Mouse (Mus musculus): Measurements from ENCODE around the gene Rassf5. TPM values are rescaled to one million over a fixed set of nuclear protein-coding genes. Genes with fewer than 3 reads are reported as not detected.

The Rassf5 gene
- polyA plus RNA-seq (2015; fragmentation: Nextera tagmentation; extraction: Ambion mirVana): 7.0 and 7.1 TPM in 2 replicates

DNA sequence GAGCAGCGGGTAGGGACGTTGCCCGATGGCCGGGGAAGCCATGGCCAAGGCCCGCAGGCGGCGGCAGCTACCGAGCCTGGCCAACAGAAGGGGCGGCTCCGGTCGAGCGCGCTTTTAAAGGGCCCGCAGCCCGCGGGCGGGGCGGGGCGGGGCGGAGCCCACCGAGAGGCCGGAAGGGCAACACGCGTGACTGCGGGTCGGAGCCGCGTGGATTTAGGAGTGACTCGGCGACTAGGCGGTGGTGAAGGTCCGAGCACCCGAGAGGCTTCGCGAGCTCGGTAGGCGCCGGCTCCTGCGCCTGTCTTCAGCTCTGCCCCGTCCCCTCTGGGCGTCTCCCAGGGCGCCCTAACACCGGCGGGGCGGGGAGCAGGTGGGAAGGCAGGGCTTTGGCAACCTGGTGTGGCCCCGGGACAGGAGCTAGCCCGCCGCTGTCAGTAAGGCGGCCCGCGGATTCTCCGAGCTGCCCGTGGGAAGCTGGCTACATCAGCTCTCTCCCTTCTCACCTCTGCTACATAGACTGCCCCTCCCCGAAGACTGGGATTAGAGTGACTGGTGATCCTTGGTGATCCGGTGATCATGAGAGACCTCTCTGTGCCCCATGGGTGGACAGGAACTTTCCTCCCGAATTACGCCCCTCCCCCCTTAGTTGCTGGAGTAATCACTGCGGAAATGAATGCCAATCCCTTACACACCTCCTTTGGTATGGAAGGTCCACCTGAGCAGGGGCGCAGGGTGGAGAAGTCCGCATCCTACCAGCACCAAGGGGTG is at the start of gene Rassf5:
Rassf5 (minus strand) TSS at position 170 of the 768 bp plus-strand sequence.
- ATAC-seq (ENCODE audit: insufficient read depth, low FRiP score): peak; percentile 72
- H3K4me2 ChIP-seq (ENCODE audit: low read depth, low read length): peak within 1 kb of the TSS; percentile 97
- H3K4me3 ChIP-seq (replicated peaks; ENCODE audit: low read length): peak within 1 kb of the TSS; percentile 75
- under 1% methylated on average over 59 of the region's 60 CpGs for WGBS
- H3K27me3 ChIP-seq (ENCODE audit: control insufficient read depth, insufficient read depth, low read length): 0 out of 2 replicates have a peak, but pooled peaks cover 9% of the 10 kb centered on the region
- H3K36me3 ChIP-seq (ENCODE audit: control insufficient read depth, insufficient read depth, low read length): no peaks in the 10 kb centered on the region
- H3K9ac ChIP-seq (ENCODE audit: low read length): peak within 1 kb of the TSS; percentile 85
- H3K4me1 ChIP-seq (ENCODE audit: control insufficient read depth, insufficient read depth, low read length): peaks cover 23% of the 10 kb centered on the region
- 0 out of 2 replicates have a peak within 1 kb of the TSS, but pooled peaks have one; percentile 30 for H3K27ac ChIP-seq (ENCODE audit: low read length)
- no peaks in the 10 kb centered on the region for H3K9me3 ChIP-seq (replicated peaks; ENCODE audit: control insufficient read depth, low read length)

DNA sequence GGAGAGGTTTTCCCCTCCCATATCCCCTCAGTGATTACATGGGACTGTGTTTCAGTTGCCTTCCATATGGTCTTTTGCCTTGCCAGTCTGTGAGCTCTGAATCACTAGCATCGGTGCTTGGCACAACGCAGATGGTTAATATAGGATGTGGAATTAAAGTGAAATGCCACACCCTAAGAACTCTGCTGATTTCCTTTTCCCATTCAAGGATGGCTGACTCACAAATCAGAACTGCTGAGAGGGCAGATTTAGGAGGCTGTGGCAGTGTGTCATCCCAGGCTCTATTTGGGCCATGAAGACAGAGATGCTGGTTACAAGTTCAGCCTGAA is 48.8 kb upstream of the Rassf5 start:
- Histone ChIP-seq H3K4me2 (ENCODE audit: low read depth, low read length) (no peak overlapping the region), H3K9me3 (replicated peaks; ENCODE audit: control insufficient read depth, low read length) (no peaks in the 10 kb centered on the region), H3K9ac (ENCODE audit: low read length) (no peak overlapping the region), H3K4me3 (replicated peaks; ENCODE audit: low read length) (no peak overlapping the region), H3K27me3 (ENCODE audit: control insufficient read depth, insufficient read depth, low read length) (no peaks in the 10 kb centered on the region), H3K27ac (ENCODE audit: low read length) (no peak overlapping the region), H3K36me3 (ENCODE audit: control insufficient read depth, insufficient read depth, low read length) (0 out of 2 replicates have a peak, but pooled peaks cover 5% of the 10 kb centered on the region), H3K4me1 (ENCODE audit: control insufficient read depth, insufficient read depth, low read length) (no peaks in the 10 kb centered on the region)
- WGBS: 94% methylated on average over 2 of the region's 2 CpGs
- ATAC-seq (ENCODE audit: insufficient read depth, low FRiP score): no peak

DNA sequence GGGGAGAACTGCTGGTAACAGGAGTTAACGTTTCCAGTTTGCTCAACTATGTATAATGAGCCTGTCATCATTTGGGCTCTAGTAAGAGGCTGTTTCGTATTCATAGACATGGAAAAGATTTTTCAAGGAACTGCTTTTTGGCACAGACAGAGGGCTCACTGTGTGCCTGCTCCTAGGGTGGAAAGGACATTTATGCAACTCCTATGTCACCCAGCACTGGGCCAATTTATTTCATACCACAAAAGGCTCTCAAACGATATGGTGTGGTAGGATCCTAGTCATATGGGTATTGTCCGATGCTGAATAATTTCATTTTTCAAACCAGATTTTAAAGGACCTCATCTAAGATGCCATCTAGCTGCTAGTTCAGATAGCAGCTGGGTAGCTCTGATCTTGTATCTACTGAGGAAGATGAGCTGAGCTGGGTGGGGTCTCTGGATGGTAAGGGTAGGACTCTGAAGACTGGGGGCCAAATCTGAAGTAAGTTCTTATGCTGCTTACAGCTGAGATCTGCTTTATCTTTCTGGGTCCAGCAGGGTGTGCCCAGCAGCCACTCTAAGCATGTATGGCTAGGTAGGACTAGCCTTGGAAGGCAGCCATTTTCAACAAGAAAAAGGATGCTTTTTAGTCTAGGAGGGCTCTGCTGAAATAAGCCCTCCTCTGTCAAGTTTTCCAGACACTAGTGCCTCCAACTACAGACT is 48.3 kb upstream of the Rassf5 start:
- Histone ChIP-seq H3K4me1 (ENCODE audit: control insufficient read depth, insufficient read depth, low read length) (no peaks in the 10 kb centered on the region), H3K9ac (ENCODE audit: low read length) (no peak overlapping the region), H3K4me2 (ENCODE audit: low read depth, low read length) (no peak overlapping the region), H3K27ac (ENCODE audit: low read length) (no peak overlapping the region), H3K4me3 (replicated peaks; ENCODE audit: low read length) (no peak overlapping the region), H3K9me3 (replicated peaks; ENCODE audit: control insufficient read depth, low read length) (no peaks in the 10 kb centered on the region), H3K36me3 (ENCODE audit: control insufficient read depth, insufficient read depth, low read length) (0 out of 2 replicates have a peak, but pooled peaks cover 5% of the 10 kb centered on the region), H3K27me3 (ENCODE audit: control insufficient read depth, insufficient read depth, low read length) (no peaks in the 10 kb centered on the region)
- no peak for ATAC-seq (ENCODE audit: insufficient read depth, low FRiP score)
- WGBS: 80% methylated on average over 4 of the region's 4 CpGs

DNA sequence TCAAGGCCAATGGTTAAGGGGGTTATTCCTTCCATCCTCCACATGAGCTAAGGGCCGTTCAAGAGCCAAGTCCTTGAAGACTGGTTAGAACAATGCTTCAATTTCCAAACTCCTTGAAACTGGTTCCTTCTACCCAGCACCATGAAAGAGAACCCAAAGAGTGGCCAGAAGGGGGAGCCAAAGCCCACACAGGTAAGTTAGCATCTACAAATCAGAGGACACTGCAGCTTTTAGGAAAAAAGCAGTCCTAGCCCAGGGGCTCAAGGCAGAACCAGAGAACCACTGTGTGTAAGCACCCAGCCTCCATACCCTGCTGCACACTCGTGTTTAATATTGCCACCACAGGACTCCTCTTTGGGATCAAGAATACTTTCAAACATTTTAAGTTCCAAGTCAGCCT is 45.6 kb upstream of the Rassf5 start:
- H3K27me3 ChIP-seq (ENCODE audit: control insufficient read depth, insufficient read depth, low read length): no peaks in the 10 kb centered on the region
- H3K9ac ChIP-seq (ENCODE audit: low read length): no peak overlapping the region
- no peak for ATAC-seq (ENCODE audit: insufficient read depth, low FRiP score)
- H3K4me3 ChIP-seq (replicated peaks; ENCODE audit: low read length): no peak overlapping the region
- H3K36me3 ChIP-seq (ENCODE audit: control insufficient read depth, insufficient read depth, low read length): 0 out of 2 replicates have a peak, but pooled peaks cover 5% of the 10 kb centered on the region
- H3K27ac ChIP-seq (ENCODE audit: low read length): no peak overlapping the region
- no peak overlapping the region for H3K4me2 ChIP-seq (ENCODE audit: low read depth, low read length)
- H3K9me3 ChIP-seq (replicated peaks; ENCODE audit: control insufficient read depth, low read length): no peaks in the 10 kb centered on the region
- WGBS: 39% methylated on average over 2 of the region's 2 CpGs
- no peaks in the 10 kb centered on the region for H3K4me1 ChIP-seq (ENCODE audit: control insufficient read depth, insufficient read depth, low read length)

DNA sequence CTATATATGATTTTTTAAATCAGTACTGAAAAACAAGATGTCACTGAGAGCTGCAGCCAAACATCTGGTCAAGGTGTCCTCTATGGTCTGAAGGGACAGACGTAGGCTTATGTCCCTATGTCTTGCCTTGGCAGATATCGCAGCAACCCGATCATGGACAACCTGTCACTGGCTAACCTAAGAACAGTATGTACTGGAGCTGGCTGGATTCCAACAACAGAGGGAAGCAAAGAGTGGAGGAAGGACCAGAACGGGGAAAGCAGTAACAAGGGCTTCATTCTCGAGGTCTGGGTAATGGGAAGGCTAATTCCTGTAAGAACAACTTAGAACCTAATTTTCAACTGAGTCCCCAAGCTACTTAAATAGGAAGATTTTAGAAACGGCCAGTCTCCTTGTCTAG is 43.9 kb upstream of the Rassf5 start:
- Histone ChIP-seq H3K4me3 (replicated peaks; ENCODE audit: low read length) (no peak overlapping the region), H3K27me3 (ENCODE audit: control insufficient read depth, insufficient read depth, low read length) (no peaks in the 10 kb centered on the region), H3K9me3 (replicated peaks; ENCODE audit: control insufficient read depth, low read length) (no peaks in the 10 kb centered on the region), H3K36me3 (ENCODE audit: control insufficient read depth, insufficient read depth, low read length) (0 out of 2 replicates have a peak, but pooled peaks cover 5% of the 10 kb centered on the region), H3K4me1 (ENCODE audit: control insufficient read depth, insufficient read depth, low read length) (no peaks in the 10 kb centered on the region), H3K27ac (ENCODE audit: low read length) (no peak overlapping the region), H3K9ac (ENCODE audit: low read length) (no peak overlapping the region), H3K4me2 (ENCODE audit: low read depth, low read length) (no peak overlapping the region)
- WGBS: 83% methylated on average over 6 of the region's 6 CpGs
- ATAC-seq (ENCODE audit: insufficient read depth, low FRiP score): no peak

DNA sequence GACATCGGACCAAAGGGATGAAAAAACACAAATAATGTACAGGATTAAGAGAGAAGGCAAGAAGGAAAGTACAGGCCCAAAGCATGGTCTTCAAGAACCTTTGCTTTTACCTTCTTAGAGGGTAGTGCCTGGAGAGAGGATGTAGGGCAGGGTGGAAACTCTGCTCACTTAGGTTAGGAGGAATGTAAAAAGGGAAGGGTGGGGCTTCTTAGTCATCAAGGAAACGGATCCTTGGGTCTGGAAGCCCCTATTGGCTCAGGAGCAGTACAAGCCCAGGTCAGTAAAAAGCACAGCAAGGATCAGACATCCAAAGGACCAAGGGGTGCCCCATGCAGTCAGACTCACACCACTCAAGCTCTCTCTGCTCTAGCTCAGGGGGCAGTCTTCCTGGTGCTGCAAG is 42.2 kb upstream of the Rassf5 start:
- no peak overlapping the region for H3K9ac ChIP-seq (ENCODE audit: low read length)
- H3K4me1 ChIP-seq (ENCODE audit: control insufficient read depth, insufficient read depth, low read length): no peaks in the 10 kb centered on the region
- H3K27me3 ChIP-seq (ENCODE audit: control insufficient read depth, insufficient read depth, low read length): no peaks in the 10 kb centered on the region
- H3K9me3 ChIP-seq (replicated peaks; ENCODE audit: control insufficient read depth, low read length): no peaks in the 10 kb centered on the region
- no peak overlapping the region for H3K4me3 ChIP-seq (replicated peaks; ENCODE audit: low read length)
- H3K27ac ChIP-seq (ENCODE audit: low read length): no peak overlapping the region
- no peak overlapping the region for H3K4me2 ChIP-seq (ENCODE audit: low read depth, low read length)
- 0 out of 2 replicates have a peak, but pooled peaks cover 5% of the 10 kb centered on the region for H3K36me3 ChIP-seq (ENCODE audit: control insufficient read depth, insufficient read depth, low read length)
- no peak for ATAC-seq (ENCODE audit: insufficient read depth, low FRiP score)
- WGBS: 57% methylated on average over 2 of the region's 2 CpGs

DNA sequence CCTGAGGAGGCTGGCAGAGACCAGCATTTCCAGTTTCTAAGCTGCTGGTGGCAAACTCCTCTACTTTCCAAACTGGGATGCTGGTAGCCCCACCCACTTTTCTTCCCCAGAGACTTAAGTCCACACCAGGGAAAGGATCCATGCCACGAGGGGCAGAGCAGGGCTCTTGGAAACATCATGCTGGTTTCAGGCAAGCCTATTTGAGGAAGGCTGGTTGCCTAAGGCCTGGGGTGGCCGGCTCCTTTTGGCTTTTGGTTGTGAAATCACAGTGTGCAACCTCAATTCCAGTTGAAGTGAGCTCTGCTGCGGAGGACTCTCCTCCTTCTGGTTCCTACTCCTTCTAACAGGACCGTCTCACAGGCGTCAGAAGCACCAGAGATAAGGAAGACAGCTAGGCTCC is 41.7 kb upstream of the Rassf5 start:
- 73% methylated on average over 5 of the region's 5 CpGs for WGBS
- H3K4me1 ChIP-seq (ENCODE audit: control insufficient read depth, insufficient read depth, low read length): 0 out of 2 replicates have a peak, but pooled peaks cover under 1% of the 10 kb centered on the region
- 0 out of 2 replicates have a peak, but pooled peaks cover 2% of the 10 kb centered on the region for H3K36me3 ChIP-seq (ENCODE audit: control insufficient read depth, insufficient read depth, low read length)
- no peak overlapping the region for H3K27ac ChIP-seq (ENCODE audit: low read length)
- H3K27me3 ChIP-seq (ENCODE audit: control insufficient read depth, insufficient read depth, low read length): no peaks in the 10 kb centered on the region
- no peak for ATAC-seq (ENCODE audit: insufficient read depth, low FRiP score)
- no peak overlapping the region for H3K4me3 ChIP-seq (replicated peaks; ENCODE audit: low read length)
- no peaks in the 10 kb centered on the region for H3K9me3 ChIP-seq (replicated peaks; ENCODE audit: control insufficient read depth, low read length)
- H3K9ac ChIP-seq (ENCODE audit: low read length): no peak overlapping the region
- H3K4me2 ChIP-seq (ENCODE audit: low read depth, low read length): no peak overlapping the region

DNA sequence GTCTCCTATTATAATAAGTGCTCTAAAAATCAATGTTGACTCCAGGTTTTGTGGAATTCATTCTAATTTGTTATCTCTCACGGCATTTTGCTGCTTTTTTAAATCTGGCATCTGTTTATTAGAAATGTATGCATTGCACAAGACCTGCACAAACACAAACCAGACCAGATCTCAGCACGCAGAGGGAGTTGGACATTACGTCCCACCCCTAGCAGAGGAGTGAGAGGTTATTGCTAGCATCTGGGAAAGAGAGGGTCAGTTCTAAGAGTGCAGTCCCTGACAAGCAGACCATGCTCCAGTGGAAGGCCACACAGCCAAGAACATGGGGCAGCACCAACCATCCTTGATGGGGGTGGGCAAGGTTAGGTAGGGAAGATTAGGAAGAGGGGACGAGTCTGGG is 39.6 kb upstream of the Rassf5 start:
- H3K4me1 ChIP-seq (ENCODE audit: control insufficient read depth, insufficient read depth, low read length): 0 out of 2 replicates have a peak, but pooled peaks cover 7% of the 10 kb centered on the region
- ATAC-seq (ENCODE audit: insufficient read depth, low FRiP score): no peak
- H3K4me2 ChIP-seq (ENCODE audit: low read depth, low read length): no peak overlapping the region
- H3K36me3 ChIP-seq (ENCODE audit: control insufficient read depth, insufficient read depth, low read length): no peaks in the 10 kb centered on the region
- no peak overlapping the region for H3K27ac ChIP-seq (ENCODE audit: low read length)
- H3K27me3 ChIP-seq (ENCODE audit: control insufficient read depth, insufficient read depth, low read length): no peaks in the 10 kb centered on the region
- no peaks in the 10 kb centered on the region for H3K9me3 ChIP-seq (replicated peaks; ENCODE audit: control insufficient read depth, low read length)
- H3K9ac ChIP-seq (ENCODE audit: low read length): no peak overlapping the region
- 69% methylated on average over 4 of the region's 4 CpGs for WGBS
- no peak overlapping the region for H3K4me3 ChIP-seq (replicated peaks; ENCODE audit: low read length)

DNA sequence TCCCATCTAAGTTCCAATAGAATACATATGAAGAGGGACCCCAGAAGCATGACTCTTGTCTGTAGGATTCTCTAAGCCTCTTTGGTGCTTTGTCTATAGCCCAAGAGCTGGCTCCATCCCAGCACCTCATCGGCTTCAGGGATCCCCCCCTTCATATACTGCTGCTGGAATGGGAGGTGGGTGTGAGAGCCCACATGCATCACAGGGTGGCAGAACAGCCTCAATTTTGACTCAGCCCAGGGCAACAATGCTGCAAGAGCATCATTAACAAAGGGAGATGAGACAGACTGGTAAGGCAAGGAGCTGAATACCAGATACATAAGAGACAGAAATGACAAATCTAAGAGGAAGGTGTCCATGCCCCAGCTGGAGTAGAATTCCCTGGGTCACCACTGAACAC is 39.1 kb upstream of the Rassf5 start:
- H3K9me3 ChIP-seq (replicated peaks; ENCODE audit: control insufficient read depth, low read length): no peaks in the 10 kb centered on the region
- ATAC-seq (ENCODE audit: insufficient read depth, low FRiP score): no peak
- H3K27me3 ChIP-seq (ENCODE audit: control insufficient read depth, insufficient read depth, low read length): no peaks in the 10 kb centered on the region
- no peak overlapping the region for H3K9ac ChIP-seq (ENCODE audit: low read length)
- H3K4me3 ChIP-seq (replicated peaks; ENCODE audit: low read length): no peak overlapping the region
- no peaks in the 10 kb centered on the region for H3K36me3 ChIP-seq (ENCODE audit: control insufficient read depth, insufficient read depth, low read length)
- 81% methylated on average over 1 of the region's 1 CpGs for WGBS
- H3K4me1 ChIP-seq (ENCODE audit: control insufficient read depth, insufficient read depth, low read length): peaks cover 8% of the 10 kb centered on the region; the same call in 1 of the 2 replicates
- H3K4me2 ChIP-seq (ENCODE audit: low read depth, low read length): no peak overlapping the region
- no peak overlapping the region for H3K27ac ChIP-seq (ENCODE audit: low read length)

Measured in stomach, embryonic 16.5 days (tissue).